Mouse (Mus musculus) midbrain, embryonic 16.5 days (tissue): Measurements from ENCODE around the gene Eno2. TPM values are rescaled to one million over a fixed set of nuclear protein-coding genes. Genes with fewer than 3 reads are reported as not detected.
A peak's percentile ranks its signal among the peaks of the same experiment; 100 is the strongest.

ENCODE experiments used
- ATAC-seq: fragments of 200-750 bp; cut with Nextera tagmentation; 2 replicates; pipeline ENCODE4 v1.8.0; 2017; ENCODE audit warnings: moderate TSS enrichment
- H3K27ac ChIP-seq: fragments of 300-500 bp; sonication (generic); 2 replicates; pipeline ENCODE4 v1.5.1; 2014; ENCODE audit warnings: mild to moderate bottlenecking, low read length, mixed read lengths
- H3K27me3 ChIP-seq: fragments of 300-500 bp; sonication (generic); 2 replicates; pipeline ENCODE4 v1.6.1; 2014; ENCODE audit warnings: low read depth, low read length, mixed read lengths; ENCODE audit not compliant: control insufficient read depth, insufficient read depth
- H3K36me3 ChIP-seq: fragments of 300-500 bp; sonication (generic); 2 replicates; pipeline ENCODE4 v1.6.1; 2014; ENCODE audit warnings: mild to moderate bottlenecking, low read length, moderate library complexity, mixed read lengths; ENCODE audit not compliant: control insufficient read depth, insufficient read depth
- H3K4me1 ChIP-seq: fragments of 300-500 bp; sonication (generic); 2 replicates; pipeline ENCODE4 v1.6.1; 2014; ENCODE audit warnings: mild to moderate bottlenecking, low read length, mixed read lengths; ENCODE audit not compliant: control insufficient read depth, insufficient read depth
- H3K4me2 ChIP-seq: fragments of 300-500 bp; sonication (generic); 2 replicates; pipeline ENCODE4 v1.6.1; 2014; ENCODE audit warnings: mild to moderate bottlenecking, low read length, mixed read lengths
- H3K4me3 ChIP-seq: fragments of 300-500 bp; sonication (generic); 2 replicates; pipeline ENCODE4 v1.5.1; 2014; ENCODE audit warnings: low read depth, mild to moderate bottlenecking, low read length, moderate library complexity, mixed read lengths
- H3K9ac ChIP-seq: fragments of 300-500 bp; sonication (generic); 2 replicates; pipeline ENCODE4 v1.6.1; 2014; ENCODE audit warnings: low read depth, low read length, mixed read lengths
- H3K9me3 ChIP-seq: fragments of 300-500 bp; sonication (generic); replicated peaks from 2 replicates; pipeline ENCODE4 v1.6.1; 2014; ENCODE audit warnings: mild to moderate bottlenecking, low read length, mixed read lengths; ENCODE audit not compliant: control insufficient read depth, poor library complexity, severe bottlenecking
- WGBS: fragments of 180-500 bp; shearing (Covaris S2); extraction: QIAGEN DNeasy Blood & Tissue Kit; methylation state at CpG from one replicate; pipeline ENCODE4 v1.1.7; 2014; 5-methylcytosine and 5-hydroxymethylcytosine counted together
- microRNA counts: library from miRNA; unstranded; fragments of <30 nt; microRNA quantifications from one replicate; lab custom pipeline; 2016
- microRNA-seq: library from miRNA; unstranded; fragments of <30 nt; microRNA quantifications from one replicate; pipeline ENCODE4, GENCODE M21; 2017
- polyA plus RNA-seq: library from polyadenylated mRNA; unstranded; fragments of >200 nt; fragmentation: Nextera tagmentation; extraction: Ambion mirVana; gene quantifications from 2 replicates; pipeline ENCODE4 v1.2.1, GENCODE M21; 2015

Gene Eno2
- polyA plus RNA-seq, 1 experiment from 2014 or later: 138 TPM

GRCm38 (mm10) chr6:124716864-124717490 is 52.5 kb downstream of the Eno2 start:
- WGBS: 62% methylated on average over 20 of the region's 20 CpGs
- ATAC-seq: no peak

GRCm38 (mm10) chr6:124712918-124713317 is 56.6 kb downstream of the Eno2 start:
- Histone ChIP-seq H3K9ac (peak overlapping the region; percentile 96), H3K4me3 (peak overlapping the region; percentile 98), H3K27ac (peak overlapping the region; percentile 86; the same call in 1 of the 2 replicates), H3K4me1 (peaks cover 31% of the 10 kb centered on the region), H3K27me3 (no peaks in the 10 kb centered on the region), H3K9me3 (no peaks in the 10 kb centered on the region), H3K36me3 (peaks cover 28% of the 10 kb centered on the region), H3K4me2 (peak overlapping the region; percentile 87)
- no peak; the same call in 1 of the 2 replicates for ATAC-seq
- 23% methylated on average over 11 of the region's 11 CpGs for WGBS

More at GRCm38 (mm10) chr6:124716864-124717490, 52.5 kb downstream of the Eno2 start:
- peaks cover 14% of the 10 kb centered on the region for H3K4me1 ChIP-seq
- no peak overlapping the region for H3K4me3 ChIP-seq
- H3K27ac ChIP-seq: no peak overlapping the region
- peaks cover 28% of the 10 kb centered on the region for H3K36me3 ChIP-seq
- H3K9me3 ChIP-seq: no peaks in the 10 kb centered on the region
- H3K27me3 ChIP-seq: no peaks in the 10 kb centered on the region
- no peak overlapping the region for H3K9ac ChIP-seq
- H3K4me2 ChIP-seq: no peak overlapping the region

GRCm38 (mm10) chr6:124711824-124712782 is 57.4 kb downstream of the Eno2 start, which contains the start of the genes Emg1 and Phb2:
Gene Emg1, minus strand, starts transcription at chr6:124712178.
Gene Phb2, plus strand, starts transcription at chr6:124712336.
- H3K4me1 ChIP-seq: peaks cover 31% of the 10 kb centered on the region
- WGBS: under 1% methylated on average over 73 of the region's 76 CpGs
- peak within 1 kb of the TSS; percentile 87 for H3K4me2 ChIP-seq
- peak within 1 kb of the TSS; percentile 96 for H3K9ac ChIP-seq
- peak; percentile 96 for ATAC-seq
- no peaks in the 10 kb centered on the region for H3K9me3 ChIP-seq
- H3K27me3 ChIP-seq: no peaks in the 10 kb centered on the region
- peak within 1 kb of the TSS; percentile 86 for H3K27ac ChIP-seq
- H3K4me3 ChIP-seq: peak within 1 kb of the TSS; percentile 98
- peaks cover 22% of the 10 kb centered on the region for H3K36me3 ChIP-seq

MicroRNAs within 50 kb of the gene (microRNA counts, 519-probe panel; counts per million panel counts)
- 1,550 counts per million, percentile 29 among the panel's probes with 10 or more counts for microRNA mmu-miR-141 (lab: Ali Mortazavi, UCI)
- 1,838 counts per million, percentile 39 among the panel's probes with 10 or more counts for microRNA mmu-miR-200c (lab: Ali Mortazavi, UCI)

Small RNA genes within 50 kb of the gene (microRNA-seq; reads per million reads assigned to microRNA genes)
- 18.8 reads per million, percentile 36 among the genes with 10 or more reads in this experiment for gene Mir141
- gene Mir200c: 94.8 reads per million, percentile 53 among the genes with 10 or more reads in this experiment

Other genes starting within 250 kb of the Eno2 start
- gene C1s1, start 227.3 kb downstream of the Eno2 start, polyA plus RNA-seq: 0.73 and 0.89 TPM in 2 replicates
- not detected in 2 replicates for gene C1rb, start 199.4 kb downstream of the Eno2 start, polyA plus RNA-seq
- gene C1s2, start 133.6 kb downstream of the Eno2 start, polyA plus RNA-seq: 0.21 and 0.26 TPM in 2 replicates
- gene Lpcat3, start 106.6 kb downstream of the Eno2 start, polyA plus RNA-seq: 40.5 and 43.8 TPM in 2 replicates
- gene Emg1, start 57.5 kb downstream of the Eno2 start, polyA plus RNA-seq: 95.3 and 101 TPM in 2 replicates
- 240 and 245 TPM in 2 replicates for gene Phb2, start 57.3 kb downstream of the Eno2 start, polyA plus RNA-seq
- gene Ptpn6, start 31.0 kb downstream of the Eno2 start, polyA plus RNA-seq: 2.4 and 4.0 TPM in 2 replicates
- gene Grcc10, start 28.3 kb downstream of the Eno2 start, polyA plus RNA-seq: 665 and 679 TPM in 2 replicates
- not detected in 2 replicates for gene Gm45234, start 13.7 kb downstream of the Eno2 start, polyA plus RNA-seq
- gene Atn1, start 13.1 kb downstream of the Eno2 start, polyA plus RNA-seq: 28.9 and 29.3 TPM in 2 replicates
- 5.7 and 6.3 TPM in 2 replicates for gene Lrrc23, start 10.1 kb upstream of the Eno2 start, polyA plus RNA-seq
- gene Spsb2, start 39.0 kb upstream of the Eno2 start, polyA plus RNA-seq: 9.6 and 10.1 TPM in 2 replicates
- gene Tpi1, start 44.6 kb upstream of the Eno2 start, polyA plus RNA-seq: 415 and 461 TPM in 2 replicates
- 220 and 223 TPM in 2 replicates for gene Usp5, start 59.8 kb upstream of the Eno2 start, polyA plus RNA-seq
- gene Cdca3, start 59.9 kb upstream of the Eno2 start, polyA plus RNA-seq: 18.2 and 19.5 TPM in 2 replicates
- gene Gnb3, start 70.6 kb upstream of the Eno2 start, polyA plus RNA-seq: 2.3 and 2.4 TPM in 2 replicates
- gene P3h3, start 88.1 kb upstream of the Eno2 start, polyA plus RNA-seq: 13.4 and 15.4 TPM in 2 replicates
- 36.6 and 40.0 TPM in 2 replicates for gene Gpr162, start 94.3 kb upstream of the Eno2 start, polyA plus RNA-seq
- 0.11 TPM in 1 of 2 replicates, not detected in the other for gene Cd4, start 118.5 kb upstream of the Eno2 start, polyA plus RNA-seq
- 2.5 and 3.9 TPM in 2 replicates for gene Lag3, start 142.0 kb upstream of the Eno2 start, polyA plus RNA-seq
- 700 and 743 TPM in 2 replicates for gene Ptms, start 150.4 kb upstream of the Eno2 start, polyA plus RNA-seq
- gene Mlf2, start 161.7 kb upstream of the Eno2 start, polyA plus RNA-seq: 543 and 556 TPM in 2 replicates
- 87.6 and 94.0 TPM in 2 replicates for gene Cops7a, start 195.9 kb upstream of the Eno2 start, polyA plus RNA-seq
- gene Pianp, start 227.0 kb upstream of the Eno2 start, polyA plus RNA-seq: 69.1 and 87.1 TPM in 2 replicates
- gene Zfp384, start 239.5 kb upstream of the Eno2 start, polyA plus RNA-seq: 11.2 and 14.2 TPM in 2 replicates